Mouse (Mus musculus): ENCODE results near the gene Robo1.

Robo1 gene

DNA sequence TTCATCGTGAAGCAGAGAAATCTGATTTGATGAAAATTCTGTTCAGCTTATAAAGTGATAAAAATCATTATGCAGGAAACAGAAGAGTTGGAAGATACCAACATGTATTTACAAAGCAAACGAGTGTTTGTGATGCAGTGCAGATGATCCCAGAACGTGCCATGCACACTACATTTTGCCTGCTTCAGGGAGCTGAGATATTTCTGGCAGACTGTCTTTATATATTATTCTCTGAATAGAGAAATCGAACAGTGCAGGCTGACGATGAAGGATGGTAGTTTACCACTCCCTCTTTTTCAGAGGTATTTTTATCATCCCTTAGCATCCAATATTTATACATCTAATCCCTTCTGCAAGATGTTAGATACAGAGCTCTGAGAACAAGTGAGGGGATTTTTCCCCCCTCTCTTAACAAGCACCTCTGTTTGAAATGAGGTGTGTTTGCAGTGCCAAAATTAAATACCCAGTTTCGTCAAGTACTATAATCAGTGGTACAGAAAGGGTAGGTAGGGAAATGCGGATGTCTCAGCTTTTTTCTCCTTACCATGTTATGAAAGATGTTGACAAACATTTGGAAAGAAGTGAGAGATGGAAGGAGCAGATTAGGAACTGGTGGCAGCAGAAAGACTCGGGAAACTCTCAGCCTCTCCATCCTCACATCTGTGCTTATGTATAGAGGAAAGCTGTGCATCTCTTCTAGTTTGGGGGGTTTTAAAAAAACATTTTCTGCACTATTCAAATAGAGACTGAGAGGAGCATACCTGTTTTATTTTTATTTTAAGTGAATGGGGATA lies at the start of gene Robo1:
Gene Robo1, plus strand, starts transcription at position 770 of the 794 bp plus-strand sequence.
- no peak for DNase-seq (ENCODE audit: low read depth, low spot score)

DNA sequence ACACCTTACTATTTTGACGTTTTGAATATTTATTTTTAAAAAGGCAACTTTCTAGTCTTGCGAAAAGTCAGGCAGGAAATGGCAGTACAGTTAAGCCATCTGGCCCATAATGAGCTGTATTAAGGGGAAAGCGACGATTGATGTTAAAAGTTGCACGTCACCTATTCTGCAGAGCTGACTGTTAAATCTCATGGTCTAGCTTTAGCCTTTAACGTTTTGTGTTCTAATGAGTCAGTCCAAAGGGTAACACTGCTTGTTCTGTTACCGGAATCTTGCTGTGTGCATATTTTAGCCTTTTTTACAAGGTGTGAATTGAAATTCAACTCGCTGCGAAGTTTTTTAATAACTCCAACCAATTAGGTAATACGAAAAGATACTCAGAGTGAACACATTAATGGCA lies 40.3 kb upstream of the Robo1 start:
- DNase-seq (ENCODE audit: low read depth, low spot score), result no peak

DNA sequence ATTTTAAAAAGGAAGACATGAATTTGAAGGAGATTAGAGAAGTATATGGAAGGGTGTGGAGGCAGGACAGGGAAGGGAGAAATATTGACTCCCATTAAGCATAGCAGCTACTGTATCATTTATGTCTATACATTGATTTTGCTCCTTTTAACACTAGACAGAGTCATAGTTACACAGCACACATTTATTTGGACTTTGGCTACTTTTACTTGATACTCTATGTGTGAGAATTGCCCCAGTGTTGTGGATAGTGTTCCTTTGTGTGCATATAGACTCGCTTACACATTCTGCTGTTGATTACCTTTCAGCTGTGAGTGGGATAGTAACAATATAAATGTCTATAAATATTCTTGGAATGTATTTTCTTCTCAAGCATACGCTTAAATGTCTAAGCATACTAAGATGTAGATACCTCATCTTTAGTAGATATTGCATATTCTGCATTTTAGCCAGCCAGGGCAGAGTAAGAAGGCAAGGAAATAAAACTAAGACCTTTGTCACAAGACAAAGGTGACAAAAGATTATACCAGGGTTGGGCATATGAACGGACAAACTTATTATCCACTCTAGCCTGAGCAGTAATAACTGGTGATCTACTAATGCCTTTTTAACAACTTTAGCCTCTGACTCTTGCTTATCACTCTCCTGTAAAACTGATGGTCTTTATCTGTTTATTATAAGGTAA lies 31.6 kb upstream of the Robo1 start:
- no peak for DNase-seq (ENCODE audit: low read depth, low spot score)

DNA sequence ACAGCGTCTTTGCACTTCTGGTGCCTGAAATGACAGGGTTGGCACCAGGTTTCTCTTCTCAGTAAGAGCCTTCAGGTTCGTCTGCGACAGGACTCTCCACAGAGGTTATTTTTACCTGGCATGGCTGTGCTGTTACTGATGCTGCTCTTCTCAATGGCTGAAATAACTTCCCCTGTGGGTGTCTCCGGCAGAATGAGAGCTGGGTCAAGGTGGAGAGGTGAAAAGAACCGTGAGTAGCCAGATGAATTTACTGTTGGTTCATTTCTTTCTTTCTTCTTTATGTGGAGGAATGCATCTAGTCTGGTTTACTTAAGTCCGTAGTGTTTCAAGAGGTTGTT lies 194 bp downstream of the Robo1 start:
- no peak for DNase-seq (ENCODE audit: low read depth, low spot score)

GRCm38 (mm10) chr16:72327321-72327720 lies 19.2 kb downstream of the Robo1 start:
- no peak for DNase-seq (ENCODE audit: low read depth, low spot score)

- no peak for DNase-seq (ENCODE audit: low read depth, low spot score)
Observed at GRCm38 (mm10) chr16:72328579-72328978, 20.5 kb downstream of the Robo1 start.

- no peak for DNase-seq (ENCODE audit: low read depth, low spot score)
Observed at GRCm38 (mm10) chr16:72337757-72338156, 29.7 kb downstream of the Robo1 start.

- DNase-seq (ENCODE audit: low read depth, low spot score), result peak; percentile 3
Observed at GRCm38 (mm10) chr16:72350422-72350821, 42.3 kb downstream of the Robo1 start.

- DNase-seq (ENCODE audit: low read depth, low spot score), result peak; percentile 24
Observed at GRCm38 (mm10) chr16:72356515-72357357, 48.6 kb downstream of the Robo1 start.

GRCm38 (mm10) chr16:72376896-72377295 lies 68.8 kb downstream of the Robo1 start:
- no peak for DNase-seq (ENCODE audit: low read depth, low spot score)

- no peak for DNase-seq (ENCODE audit: low read depth, low spot score)
Observed at GRCm38 (mm10) chr16:72381819-72382218, 73.7 kb downstream of the Robo1 start.

DNA sequence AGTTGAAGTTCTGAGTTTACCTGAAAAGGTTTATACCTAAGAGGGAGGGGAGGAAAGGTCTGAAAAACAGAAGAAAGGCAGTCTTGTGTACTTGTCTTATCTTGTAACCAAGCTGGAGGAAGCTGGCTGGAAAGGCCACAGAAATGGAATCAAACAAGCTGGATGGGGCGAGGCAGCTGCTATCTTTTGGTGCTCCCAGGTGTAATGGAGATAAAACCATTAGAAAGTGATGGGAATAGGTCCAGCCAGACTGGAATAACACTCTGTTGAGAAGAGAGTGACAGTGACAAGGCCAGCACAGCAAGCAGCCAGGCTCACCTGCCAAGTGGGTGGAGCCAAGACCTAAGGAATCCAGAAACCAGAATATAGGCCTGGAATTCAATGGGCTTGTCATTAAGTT lies 75.5 kb downstream of the Robo1 start:
- no peak for DNase-seq (ENCODE audit: low read depth, low spot score)

DNA sequence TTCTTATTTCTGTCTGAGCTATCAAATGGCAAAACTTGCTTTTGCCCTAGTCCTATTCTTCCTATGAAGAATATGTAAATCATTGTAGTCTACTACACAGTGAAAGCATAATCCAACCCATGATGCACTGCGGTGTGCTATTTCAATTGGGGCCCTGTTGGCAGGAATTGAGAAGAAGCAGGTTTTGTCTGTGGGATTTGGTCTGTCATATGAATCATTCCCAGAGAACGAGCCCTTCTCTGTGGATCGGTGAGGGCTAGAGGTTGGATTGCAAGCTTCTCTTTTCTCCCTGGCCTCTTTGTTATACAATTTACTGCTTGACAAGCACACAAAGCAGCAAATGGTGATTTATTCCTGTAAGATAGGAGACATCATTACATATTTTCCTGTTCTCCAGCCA lies 85.4 kb downstream of the Robo1 start:
- no peak for DNase-seq (ENCODE audit: low read depth, low spot score)

GRCm38 (mm10) chr16:72398811-72399210 lies 90.7 kb downstream of the Robo1 start:
- no peak for DNase-seq (ENCODE audit: low read depth, low spot score)

GRCm38 (mm10) chr16:72402381-72402780 lies 94.3 kb downstream of the Robo1 start:
- DNase-seq (ENCODE audit: low read depth, low spot score), result no peak

GRCm38 (mm10) chr16:72409820-72410219 lies 101.7 kb downstream of the Robo1 start:
- no peak for DNase-seq (ENCODE audit: low read depth, low spot score)

DNA sequence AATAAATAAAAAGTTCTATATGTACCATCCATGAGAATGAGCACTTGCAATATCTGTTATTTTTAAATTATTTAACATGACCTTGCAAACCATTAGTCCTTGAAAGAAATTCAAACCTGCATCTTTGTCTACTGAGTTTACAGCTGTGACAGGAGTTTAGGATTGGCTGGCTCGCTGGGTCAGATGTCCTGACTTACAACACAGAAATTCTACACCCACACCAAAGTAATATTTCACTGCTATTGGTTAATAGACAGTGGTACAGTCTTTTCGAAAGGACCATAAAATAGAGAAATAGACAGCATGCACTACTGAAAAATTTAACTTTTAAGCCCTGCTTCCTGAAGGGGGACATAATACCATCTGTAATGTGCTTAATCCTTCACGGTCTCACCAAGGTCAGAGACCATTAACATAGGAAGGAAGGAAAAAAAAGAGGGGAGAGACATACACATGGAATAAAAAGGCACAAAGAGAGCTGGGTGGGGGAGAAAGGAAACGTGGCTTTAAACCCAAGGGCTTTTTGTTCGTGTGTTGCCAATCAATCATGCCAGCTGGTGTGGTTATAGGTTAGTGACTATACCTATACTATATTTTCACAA lies 103.7 kb downstream of the Robo1 start:
- DNase-seq (ENCODE audit: low read depth, low spot score), result no peak

GRCm38 (mm10) chr16:72412879-72413278 lies 104.8 kb downstream of the Robo1 start:
- DNase-seq (ENCODE audit: low read depth, low spot score), result no peak

- no peak for DNase-seq (ENCODE audit: low read depth, low spot score)
Observed at GRCm38 (mm10) chr16:72419328-72420066, 111.4 kb downstream of the Robo1 start.

- no peak for DNase-seq (ENCODE audit: low read depth, low spot score)
Observed at GRCm38 (mm10) chr16:72422426-72422825, 114.3 kb downstream of the Robo1 start.

DNA sequence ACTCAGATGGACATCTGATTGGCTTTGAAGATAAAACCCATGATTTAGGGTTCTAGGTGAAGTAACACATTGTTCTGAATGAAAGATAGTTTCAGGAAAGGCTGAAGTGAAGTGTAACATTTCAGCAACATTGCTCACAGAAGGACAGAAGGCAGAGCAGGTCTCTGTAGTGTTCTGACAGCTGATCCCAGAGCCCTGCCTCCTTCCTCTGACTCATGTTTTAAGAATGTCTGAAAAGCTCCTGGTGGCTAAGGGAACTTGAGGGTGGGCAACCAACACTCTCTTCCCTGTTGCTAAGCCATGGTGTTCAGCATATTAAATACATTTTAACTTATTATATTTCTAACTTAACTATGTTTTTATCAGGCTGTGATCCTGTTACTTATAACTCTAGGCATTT lies 126.3 kb downstream of the Robo1 start:
- no peak for DNase-seq (ENCODE audit: low read depth, low spot score)
